Mouse (Mus musculus): ENCODE measurements around the gene Smc3. TPM values are rescaled to one million over a fixed set of nuclear protein-coding genes. Genes with fewer than 3 reads are reported as not detected.

Gene Smc3
- total RNA-seq, 1 experiment from 2014 or later = 39.2 TPM

Other genes starting within 250 kb of the Smc3 start
- gene Gm10197, start 228.6 kb upstream of the Smc3 start, total RNA-seq (2021) = not detected in 2 replicates
- 44.9 and 49.6 TPM in 2 replicates for gene Smndc1, start 209.8 kb upstream of the Smc3 start, total RNA-seq (2021)
- 6.0 and 11.3 TPM in 2 replicates for gene Dusp5, start 71.3 kb upstream of the Smc3 start, total RNA-seq (2021)
- gene Nutf2-ps1, start 11.3 kb upstream of the Smc3 start, total RNA-seq (2021) = 52.6 and 90.3 TPM in 2 replicates
- gene Rbm20, start 76.9 kb downstream of the Smc3 start, total RNA-seq (2021) = 2.2 and 2.6 TPM in 2 replicates

Data from adrenal gland, postnatal 25 days (tissue).